Mouse (Mus musculus) heart, postnatal 0 days (tissue): ENCODE measurements at regions not wholly inside any gene's neighbourhood (a gene's known extent, or its start where the extent isn't known, plus 50 kb on each side); places are given as distances from the start of the nearest gene placed in this dataset.

ENCODE experiments used
- CTCF ChIP-seq: IDR thresholded peaks from 2 replicates; pipeline ENCODE4 v1.5.1; 2016; ENCODE audit warnings: antibody characterized with exemption, control low read depth, low read depth
- EP300 ChIP-seq: IDR thresholded peaks from 2 replicates; pipeline ENCODE4 v1.6.1; 2016; ENCODE audit warnings: antibody characterized with exemption, low read depth

- TF ChIP-seq CTCF (no peak), EP300 (no peak)
Observed at GRCm38 (mm10) chr2:75176267-75176666, 350.7 kb downstream of the Mtx2 start.
